Mouse (Mus musculus) c-Kit-positive CD71-negative TER-119-negative erythroid progenitor cells, embryonic 14.5 days (primary cell): Measurements from ENCODE around the gene Tespa1.
A peak's percentile ranks its signal among the peaks of the same experiment; 100 is the strongest.
"Not testable (repeated sequence)": the region's sequence is repeated elsewhere in the genome, so short reads cannot be mapped to it uniquely, and the experiment has no call there.

Experiments used
- DNase-seq: peaks from one replicate; pipeline ENCODE4 v3.0.0-alpha.2; 2013; ENCODE audit warnings: low read depth

Tespa1 gene

GRCm38 (mm10) chr10:130363438-130364164 lies 40.9 kb downstream of the Tespa1 start:
- peak; percentile 38 for DNase-seq

- no peak for DNase-seq
Observed at GRCm38 (mm10) chr10:130364766-130365165, 42.1 kb downstream of the Tespa1 start.

- DNase-seq = no peak
Observed at GRCm38 (mm10) chr10:130368384-130368783, 45.7 kb downstream of the Tespa1 start.

- DNase-seq = no peak
Observed at GRCm38 (mm10) chr10:130370005-130370682, 47.5 kb downstream of the Tespa1 start.

- no peak for DNase-seq
Observed at GRCm38 (mm10) chr10:130371644-130372043, 49.0 kb downstream of the Tespa1 start.

GRCm38 (mm10) chr10:130372491-130373173 lies 50.0 kb downstream of the Tespa1 start:
- no peak for DNase-seq

- no peak for DNase-seq
Observed at GRCm38 (mm10) chr10:130375145-130375544, 52.5 kb downstream of the Tespa1 start.

GRCm38 (mm10) chr10:130394232-130394631 lies 71.6 kb downstream of the Tespa1 start, which contains the start of gene Vmn2r84:
Vmn2r84 (minus strand) TSS chr10:130394332.
- no peak for DNase-seq

GRCm38 (mm10) chr10:130412167-130412698 lies 89.6 kb downstream of the Tespa1 start:
- not testable (repeated sequence) for DNase-seq
